Mouse (Mus musculus) G1E-ER4 (cell line): Measurements from ENCODE around the gene Padi4. TPM values are rescaled to one million over a fixed set of nuclear protein-coding genes. Genes with fewer than 3 reads are reported as not detected.

Source experiments
- GATA1 ChIP-seq: IDR thresholded peaks from one replicate; pipeline ENCODE4 v1.8.0; 2012; ENCODE audit warnings: low read length, inconsistent platforms
- polyA plus RNA-seq: library from polyadenylated mRNA; stranded (reverse); fragments of >175 nt; gene quantifications from 2 replicates; pipeline ENCODE4 v1.2.3, GENCODE M21; 2012

Padi4 gene
- polyA plus RNA-seq, 1 experiment, result not detected

DNA sequence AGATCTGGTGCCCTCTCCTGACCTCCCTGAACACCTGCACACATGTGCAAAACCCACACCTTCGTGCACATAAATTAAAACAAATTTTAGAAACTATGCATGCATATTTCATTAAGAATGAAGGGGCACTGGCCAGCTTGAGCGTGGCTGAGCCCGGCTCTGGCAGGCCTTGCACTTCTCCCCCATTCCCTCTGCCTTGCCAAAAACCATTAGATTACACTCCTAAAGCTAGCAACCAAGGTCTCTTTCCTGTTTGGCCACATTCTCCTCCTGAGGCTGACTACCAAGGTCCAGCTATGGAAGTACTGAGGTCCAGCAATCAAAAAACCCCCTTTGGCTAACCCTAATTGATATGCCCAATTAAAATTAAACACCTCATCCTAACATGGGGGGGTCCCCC is 22.8 kb upstream of the Padi4 start:
- TF ChIP-seq GATA1, result no peak

DNA sequence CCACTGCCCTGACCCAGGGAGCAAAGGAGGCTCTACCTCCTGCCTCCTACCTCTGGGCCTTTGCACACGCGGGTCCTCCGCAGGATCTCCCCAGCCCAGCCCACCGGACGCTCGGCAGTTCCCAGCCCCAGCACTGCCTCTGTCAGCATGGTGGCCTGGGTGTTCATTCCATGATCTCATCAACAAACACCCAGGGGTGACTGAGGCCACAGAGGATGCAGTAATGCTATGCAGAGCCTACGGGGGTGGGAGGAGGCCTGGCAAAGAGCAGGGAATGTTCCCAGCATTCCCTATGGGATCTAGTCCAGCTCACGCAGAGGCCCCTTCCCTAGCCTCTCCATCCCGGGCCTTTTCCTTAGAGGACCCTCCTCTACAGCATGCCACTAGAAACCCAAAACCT is 20.6 kb upstream of the Padi4 start:
- no peak for TF ChIP-seq GATA1

GRCm38 (mm10) chr4:140793795-140794194 is 19.8 kb upstream of the Padi4 start:
- no peak for TF ChIP-seq GATA1

DNA sequence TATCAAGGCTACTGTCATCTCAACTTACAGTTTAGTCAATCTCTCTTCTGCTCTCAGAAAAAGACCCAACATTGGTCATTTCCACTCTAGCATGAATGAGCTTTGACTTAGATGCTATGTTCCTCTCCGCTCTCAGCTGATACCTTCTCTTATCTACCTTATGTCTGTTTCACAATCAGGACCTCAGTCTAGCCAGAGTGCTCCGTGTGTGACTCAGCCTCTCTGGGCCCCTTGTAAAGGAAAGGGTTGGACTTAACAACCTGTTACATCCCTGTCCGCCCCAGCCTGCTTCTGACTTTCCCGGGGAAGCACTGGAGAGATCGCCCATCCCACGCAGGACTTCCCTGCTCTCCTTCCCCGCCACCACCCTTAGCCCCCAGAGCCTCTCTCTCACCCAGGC is 18.5 kb upstream of the Padi4 start:
- no peak for TF ChIP-seq GATA1

- no peak for TF ChIP-seq GATA1
Measured at GRCm38 (mm10) chr4:140791071-140791470, 17.0 kb upstream of the Padi4 start.

GRCm38 (mm10) chr4:140789983-140790382 is 15.9 kb upstream of the Padi4 start:
- TF ChIP-seq GATA1, result no peak

DNA sequence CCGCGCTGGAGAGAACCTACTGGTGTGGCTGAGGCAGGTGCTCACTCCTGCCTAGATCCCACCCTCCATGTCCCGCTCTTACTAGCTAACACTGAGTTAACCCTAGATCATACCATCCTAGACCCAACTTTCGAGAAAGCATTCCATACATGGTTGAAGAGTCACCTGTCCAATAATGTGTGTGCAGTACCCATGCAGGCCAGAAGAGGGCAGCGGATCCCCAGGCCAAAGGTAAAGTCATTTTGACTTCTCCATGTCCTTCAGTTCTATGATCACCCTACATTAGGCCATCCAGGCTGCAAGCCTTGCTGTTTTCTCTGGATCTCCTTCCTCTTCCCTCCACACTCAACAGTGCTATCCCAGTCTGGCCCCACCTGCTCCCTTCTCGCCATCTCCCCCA is 14.9 kb upstream of the Padi4 start:
- no peak for TF ChIP-seq GATA1

GRCm38 (mm10) chr4:140788264-140788663 is 14.2 kb upstream of the Padi4 start:
- TF ChIP-seq GATA1, result no peak

- TF ChIP-seq GATA1, result no peak
Measured at GRCm38 (mm10) chr4:140787414-140787813, 13.4 kb upstream of the Padi4 start.

- TF ChIP-seq GATA1, result no peak
Measured at GRCm38 (mm10) chr4:140785217-140785616, 11.2 kb upstream of the Padi4 start.

DNA sequence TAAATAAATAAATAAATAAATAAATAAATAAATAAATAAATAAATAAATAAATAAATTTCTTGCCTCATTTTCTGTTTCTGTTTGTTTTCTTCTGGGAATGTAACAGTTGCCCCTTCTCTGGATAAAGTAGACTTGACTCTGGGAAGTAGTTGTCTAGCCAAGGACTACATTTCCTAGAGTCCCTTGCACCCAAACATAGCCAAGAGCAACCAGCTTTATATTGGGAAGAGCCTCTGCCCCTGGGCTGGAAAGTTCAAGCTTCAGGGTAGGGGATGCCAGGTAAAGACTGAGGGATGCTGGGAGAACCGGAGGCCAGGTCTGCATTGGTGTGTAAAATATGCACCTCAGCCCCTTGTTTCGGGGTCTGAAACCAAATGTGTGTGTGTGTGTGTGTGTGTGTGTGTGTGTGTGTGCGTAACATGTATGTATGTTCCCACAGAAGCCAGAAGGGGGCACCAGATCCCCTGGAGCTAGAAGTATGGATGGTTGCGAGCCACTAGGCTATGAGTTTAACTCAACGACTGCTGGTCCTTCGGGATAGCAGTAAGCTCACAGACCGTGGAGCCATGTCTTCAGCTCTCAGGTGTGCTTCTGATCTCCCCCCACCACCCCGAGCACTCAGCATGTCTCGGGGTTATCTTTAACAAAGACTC is 10.4 kb upstream of the Padi4 start:
- TF ChIP-seq GATA1, result no peak

- TF ChIP-seq GATA1, result no peak
Measured at GRCm38 (mm10) chr4:140782821-140783220, 8.8 kb upstream of the Padi4 start.

DNA sequence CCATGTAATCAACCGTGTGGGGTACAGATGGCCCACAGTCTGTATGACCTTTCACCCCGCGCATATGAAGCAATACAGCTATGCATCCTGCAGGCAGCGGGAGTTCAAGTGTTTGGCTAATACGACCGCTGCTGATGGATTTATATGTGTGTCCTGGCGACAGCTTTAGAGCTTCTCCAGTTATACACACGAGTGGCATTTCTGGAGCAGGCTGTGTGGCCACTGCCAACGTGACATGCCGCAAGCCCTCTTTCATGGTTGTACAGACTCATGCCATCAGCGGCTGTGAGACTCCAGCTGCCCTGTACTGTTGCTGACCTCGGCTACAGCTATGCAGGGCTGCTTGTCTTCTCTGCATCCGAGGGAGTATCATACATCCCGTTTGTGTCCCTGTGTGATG is 6.5 kb upstream of the Padi4 start:
- TF ChIP-seq GATA1, result no peak

- no peak for TF ChIP-seq GATA1
Measured at GRCm38 (mm10) chr4:140779803-140780397, 5.9 kb upstream of the Padi4 start.

DNA sequence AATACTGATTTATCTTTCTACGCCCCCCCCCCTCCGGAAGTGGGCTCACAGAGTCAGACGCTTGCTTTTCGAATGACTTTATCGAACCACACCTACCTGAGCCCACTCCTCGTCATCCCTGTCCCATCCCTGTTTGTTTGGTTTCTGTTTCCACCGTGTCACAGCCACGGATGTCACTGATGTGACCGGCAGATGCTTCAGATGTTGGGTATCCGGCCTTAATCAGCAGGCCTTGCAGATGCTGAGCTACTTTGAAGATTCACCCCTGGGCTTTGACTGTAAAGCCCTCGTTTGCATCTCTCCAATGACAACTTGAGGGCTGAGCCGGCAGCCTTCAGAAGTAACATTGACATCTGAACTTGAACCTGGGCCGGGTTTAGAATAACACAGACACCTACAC is 2.6 kb upstream of the Padi4 start:
- TF ChIP-seq GATA1, result no peak

GRCm38 (mm10) chr4:140775876-140776275 is 1.8 kb upstream of the Padi4 start:
- no peak for TF ChIP-seq GATA1

GRCm38 (mm10) chr4:140774893-140775292 is 857 bp upstream of the Padi4 start:
- TF ChIP-seq GATA1, result no peak
